Mouse (Mus musculus): ENCODE data around the gene Pon1. TPM values are rescaled to one million over a fixed set of nuclear protein-coding genes. Genes with fewer than 3 reads are reported as not detected.

Gene Pon1
- polyA plus RNA-seq, 1 experiment from 2014 or later = not detected

- no peaks in the 10 kb centered on the region for H3K27me3 ChIP-seq (ENCODE audit: control insufficient read depth, insufficient read depth, low read length)
- WGBS = 31% methylated on average over 4 of the region's 4 CpGs
- H3K36me3 ChIP-seq (ENCODE audit: control insufficient read depth, insufficient read depth, low read length) = no peaks in the 10 kb centered on the region
- H3K4me3 ChIP-seq (ENCODE audit: control insufficient read depth in 1 of 2, insufficient read depth in 1 of 2, low read depth in 1 of 2, low read length in 2 of 2) = no peak overlapping the region
- ATAC-seq (ENCODE audit: insufficient number of reproducible peaks, insufficient read depth, low FRiP score, low read depth) = no peak; the same call in 1 of the 2 replicates
- no peak overlapping the region for H3K27ac ChIP-seq (replicated peaks in 1 of 2; ENCODE audit: control insufficient read depth in 1 of 2, insufficient read depth in 1 of 2, low read depth in 2 of 2, low read length in 2 of 2)
- H3K9me3 ChIP-seq (ENCODE audit: control insufficient read depth, low read length) = no peaks in the 10 kb centered on the region
- H3K4me2 ChIP-seq (ENCODE audit: low read length) = no peak overlapping the region
- H3K4me1 ChIP-seq (ENCODE audit: control insufficient read depth in 2 of 2, insufficient read depth in 2 of 2, low read length in 2 of 2) = no peaks in the 10 kb centered on the region
- H3K9ac ChIP-seq (ENCODE audit: low read length) = no peak overlapping the region
These were observed 4.2 kb downstream of the Pon1 start for GRCm38 (mm10) chr6:5189507-5189906.

DNA sequence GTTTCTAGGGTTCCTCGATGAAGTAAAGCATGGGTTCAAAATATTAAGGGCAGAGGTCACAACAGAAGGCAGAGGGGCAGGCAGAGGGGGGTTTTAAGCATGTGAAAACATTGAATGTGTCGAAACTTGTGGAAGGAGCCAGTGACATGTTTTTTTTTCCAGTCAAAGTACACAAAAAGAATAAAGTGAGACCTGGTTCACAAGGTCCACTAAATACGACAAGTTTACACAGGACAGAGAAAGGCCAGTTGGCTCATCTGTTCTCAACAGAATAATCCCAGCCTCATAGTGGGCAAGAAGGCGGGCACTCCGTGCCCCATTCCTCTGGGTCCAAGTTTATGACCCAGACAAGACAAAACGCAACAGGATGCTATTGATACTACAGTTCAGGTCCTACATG lies 4.8 kb downstream of the Pon1 start:
- no peaks in the 10 kb centered on the region for H3K36me3 ChIP-seq (ENCODE audit: control insufficient read depth, insufficient read depth, low read length)

GRCm38 (mm10) chr6:5188036-5188435 lies 5.7 kb downstream of the Pon1 start:
- Histone ChIP-seq H3K36me3 (ENCODE audit: control insufficient read depth, insufficient read depth, low read length) (no peaks in the 10 kb centered on the region), H3K4me1 (ENCODE audit: control insufficient read depth in 2 of 2, insufficient read depth in 2 of 2, low read length in 2 of 2) (no peaks in the 10 kb centered on the region), H3K27ac (replicated peaks in 1 of 2; ENCODE audit: control insufficient read depth in 1 of 2, insufficient read depth in 1 of 2, low read depth in 2 of 2, low read length in 2 of 2) (no peak overlapping the region), H3K9ac (ENCODE audit: low read length) (no peak overlapping the region), H3K27me3 (ENCODE audit: control insufficient read depth, insufficient read depth, low read length) (no peaks in the 10 kb centered on the region), H3K4me2 (ENCODE audit: low read length) (no peak overlapping the region), H3K4me3 (ENCODE audit: control insufficient read depth in 1 of 2, insufficient read depth in 1 of 2, low read depth in 1 of 2, low read length in 2 of 2) (no peak overlapping the region), H3K9me3 (ENCODE audit: control insufficient read depth, low read length) (no peaks in the 10 kb centered on the region)
- WGBS = 81% methylated on average over 5 of the region's 5 CpGs
- no peak for ATAC-seq (ENCODE audit: insufficient number of reproducible peaks, insufficient read depth, low FRiP score, low read depth)

More for the DNA sequence above, 4.8 kb downstream of the Pon1 start:
- Histone ChIP-seq H3K4me3 (ENCODE audit: control insufficient read depth in 1 of 2, insufficient read depth in 1 of 2, low read depth in 1 of 2, low read length in 2 of 2) (no peak overlapping the region), H3K4me1 (ENCODE audit: control insufficient read depth in 2 of 2, insufficient read depth in 2 of 2, low read length in 2 of 2) (no peaks in the 10 kb centered on the region), H3K9ac (ENCODE audit: low read length) (no peak overlapping the region), H3K27ac (replicated peaks in 1 of 2; ENCODE audit: control insufficient read depth in 1 of 2, insufficient read depth in 1 of 2, low read depth in 2 of 2, low read length in 2 of 2) (no peak overlapping the region), H3K4me2 (ENCODE audit: low read length) (no peak overlapping the region), H3K27me3 (ENCODE audit: control insufficient read depth, insufficient read depth, low read length) (no peaks in the 10 kb centered on the region), H3K9me3 (ENCODE audit: control insufficient read depth, low read length) (no peaks in the 10 kb centered on the region)
- 70% methylated on average over 6 of the region's 6 CpGs for WGBS
- ATAC-seq (ENCODE audit: insufficient number of reproducible peaks, insufficient read depth, low FRiP score, low read depth) = no peak

DNA sequence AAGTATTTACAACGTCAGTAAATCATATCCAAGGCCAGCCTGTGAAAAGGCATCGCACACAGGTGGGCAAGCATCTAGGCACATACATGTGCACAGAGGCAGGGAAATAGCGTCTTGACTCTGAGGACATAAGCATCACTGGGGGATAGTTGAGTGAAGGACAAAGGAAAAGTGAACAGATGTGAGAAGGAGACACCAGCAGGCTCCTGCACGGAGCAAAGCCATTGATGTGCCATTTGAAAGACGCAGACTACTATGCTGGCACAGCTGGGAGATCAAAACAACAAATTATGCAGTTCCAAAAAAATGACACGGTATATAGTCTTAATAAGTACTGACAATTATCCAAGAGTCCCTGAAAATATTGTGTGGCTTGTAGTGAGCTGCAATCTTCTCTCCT lies 6.2 kb downstream of the Pon1 start:
- no peaks in the 10 kb centered on the region for H3K36me3 ChIP-seq (ENCODE audit: control insufficient read depth, insufficient read depth, low read length)
- H3K4me2 ChIP-seq (ENCODE audit: low read length) = no peak overlapping the region
- no peak overlapping the region for H3K27ac ChIP-seq (replicated peaks in 1 of 2; ENCODE audit: control insufficient read depth in 1 of 2, insufficient read depth in 1 of 2, low read depth in 2 of 2, low read length in 2 of 2)
- H3K4me3 ChIP-seq (ENCODE audit: control insufficient read depth in 1 of 2, insufficient read depth in 1 of 2, low read depth in 1 of 2, low read length in 2 of 2) = no peak overlapping the region
- no peak for ATAC-seq (ENCODE audit: insufficient number of reproducible peaks, insufficient read depth, low FRiP score, low read depth)
- no peaks in the 10 kb centered on the region for H3K9me3 ChIP-seq (ENCODE audit: control insufficient read depth, low read length)
- 85% methylated on average over 6 of the region's 6 CpGs for WGBS
- H3K27me3 ChIP-seq (ENCODE audit: control insufficient read depth, insufficient read depth, low read length) = no peaks in the 10 kb centered on the region
- H3K4me1 ChIP-seq (ENCODE audit: control insufficient read depth in 2 of 2, insufficient read depth in 2 of 2, low read length in 2 of 2) = no peaks in the 10 kb centered on the region
- no peak overlapping the region for H3K9ac ChIP-seq (ENCODE audit: low read length)

DNA sequence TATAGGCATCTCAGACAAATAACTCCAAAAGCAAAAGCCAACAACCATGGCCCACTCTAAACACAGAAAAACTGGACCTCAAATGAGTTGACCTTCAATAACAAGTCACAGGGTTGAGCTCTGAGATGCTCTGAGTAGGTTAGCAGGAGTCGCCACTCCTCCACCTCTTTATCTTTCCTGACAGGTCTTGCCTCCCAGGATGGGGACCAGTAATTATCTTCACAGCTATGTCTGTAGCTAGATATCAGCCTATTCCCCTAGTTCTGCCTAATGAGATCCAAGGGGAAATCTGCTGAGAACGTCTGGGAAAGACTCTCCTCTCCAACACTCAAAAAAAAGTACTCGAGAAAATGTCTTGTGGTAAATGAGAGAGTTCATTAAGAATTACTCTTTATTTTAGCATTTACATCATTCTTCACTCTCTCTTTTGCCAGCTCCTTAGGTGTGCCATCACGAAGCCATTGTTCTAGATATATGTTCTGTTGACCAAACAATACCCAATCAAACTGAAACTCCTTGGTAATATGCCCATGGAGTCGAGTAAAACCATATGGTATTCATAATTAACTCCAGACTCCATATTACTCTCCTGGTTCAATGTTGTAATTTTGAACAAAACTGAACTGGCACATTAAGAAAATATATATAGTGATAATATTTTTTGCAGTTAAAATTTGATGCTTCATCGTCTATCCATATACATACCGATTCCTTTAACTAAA lies 7.4 kb downstream of the Pon1 start:
- 73% methylated on average over 7 of the region's 7 CpGs for WGBS
- Histone ChIP-seq H3K27ac (replicated peaks in 1 of 2; ENCODE audit: control insufficient read depth in 1 of 2, insufficient read depth in 1 of 2, low read depth in 2 of 2, low read length in 2 of 2) (no peak overlapping the region), H3K27me3 (ENCODE audit: control insufficient read depth, insufficient read depth, low read length) (no peaks in the 10 kb centered on the region), H3K9ac (ENCODE audit: low read length) (no peak overlapping the region), H3K4me2 (ENCODE audit: low read length) (no peak overlapping the region), H3K36me3 (ENCODE audit: control insufficient read depth, insufficient read depth, low read length) (no peaks in the 10 kb centered on the region), H3K4me3 (ENCODE audit: control insufficient read depth in 1 of 2, insufficient read depth in 1 of 2, low read depth in 1 of 2, low read length in 2 of 2) (no peak overlapping the region), H3K9me3 (ENCODE audit: control insufficient read depth, low read length) (no peaks in the 10 kb centered on the region), H3K4me1 (ENCODE audit: control insufficient read depth in 2 of 2, insufficient read depth in 2 of 2, low read length in 2 of 2) (no peaks in the 10 kb centered on the region)
- ATAC-seq (ENCODE audit: insufficient number of reproducible peaks, insufficient read depth, low FRiP score, low read depth) = no peak

GRCm38 (mm10) chr6:5180645-5181044 lies 13.1 kb downstream of the Pon1 start:
- Histone ChIP-seq H3K27me3 (ENCODE audit: control insufficient read depth, insufficient read depth, low read length) (no peaks in the 10 kb centered on the region), H3K4me2 (ENCODE audit: low read length) (no peak overlapping the region)
- ATAC-seq (ENCODE audit: insufficient number of reproducible peaks, insufficient read depth, low FRiP score, low read depth) = no peak

GRCm38 (mm10) chr6:5179189-5179588 lies 14.6 kb downstream of the Pon1 start:
- 84% methylated on average over 6 of the region's 6 CpGs for WGBS
- H3K27me3 ChIP-seq (ENCODE audit: control insufficient read depth, insufficient read depth, low read length) = no peaks in the 10 kb centered on the region
- no peaks in the 10 kb centered on the region for H3K4me1 ChIP-seq (ENCODE audit: control insufficient read depth in 2 of 2, insufficient read depth in 2 of 2, low read length in 2 of 2)
- ATAC-seq (ENCODE audit: insufficient number of reproducible peaks, insufficient read depth, low FRiP score, low read depth) = no peak
- no peak overlapping the region for H3K4me3 ChIP-seq (ENCODE audit: control insufficient read depth in 1 of 2, insufficient read depth in 1 of 2, low read depth in 1 of 2, low read length in 2 of 2)
- H3K36me3 ChIP-seq (ENCODE audit: control insufficient read depth, insufficient read depth, low read length) = no peaks in the 10 kb centered on the region
- no peaks in the 10 kb centered on the region for H3K9me3 ChIP-seq (ENCODE audit: control insufficient read depth, low read length)
- no peak overlapping the region for H3K9ac ChIP-seq (ENCODE audit: low read length)
- H3K4me2 ChIP-seq (ENCODE audit: low read length) = no peak overlapping the region
- no peak overlapping the region for H3K27ac ChIP-seq (replicated peaks in 1 of 2; ENCODE audit: control insufficient read depth in 1 of 2, insufficient read depth in 1 of 2, low read depth in 2 of 2, low read length in 2 of 2)

More at GRCm38 (mm10) chr6:5180645-5181044, 13.1 kb downstream of the Pon1 start:
- H3K9ac ChIP-seq (ENCODE audit: low read length) = no peak overlapping the region
- no peaks in the 10 kb centered on the region for H3K36me3 ChIP-seq (ENCODE audit: control insufficient read depth, insufficient read depth, low read length)
- no peaks in the 10 kb centered on the region for H3K9me3 ChIP-seq (ENCODE audit: control insufficient read depth, low read length)
- 64% methylated on average over 5 of the region's 5 CpGs for WGBS
- H3K4me1 ChIP-seq (ENCODE audit: control insufficient read depth in 2 of 2, insufficient read depth in 2 of 2, low read length in 2 of 2) = no peaks in the 10 kb centered on the region
- H3K4me3 ChIP-seq (ENCODE audit: control insufficient read depth in 1 of 2, insufficient read depth in 1 of 2, low read depth in 1 of 2, low read length in 2 of 2) = no peak overlapping the region
- no peak overlapping the region for H3K27ac ChIP-seq (replicated peaks in 1 of 2; ENCODE audit: control insufficient read depth in 1 of 2, insufficient read depth in 1 of 2, low read depth in 2 of 2, low read length in 2 of 2)

All from heart, embryonic 14.5 days (tissue).